Mouse (Mus musculus): Measurements from ENCODE around the gene Ppp1cb.
"Not testable (repeated sequence)": the region's sequence is repeated elsewhere in the genome, so short reads cannot be mapped to it uniquely, and the experiment has no call there.

The Ppp1cb gene

DNA sequence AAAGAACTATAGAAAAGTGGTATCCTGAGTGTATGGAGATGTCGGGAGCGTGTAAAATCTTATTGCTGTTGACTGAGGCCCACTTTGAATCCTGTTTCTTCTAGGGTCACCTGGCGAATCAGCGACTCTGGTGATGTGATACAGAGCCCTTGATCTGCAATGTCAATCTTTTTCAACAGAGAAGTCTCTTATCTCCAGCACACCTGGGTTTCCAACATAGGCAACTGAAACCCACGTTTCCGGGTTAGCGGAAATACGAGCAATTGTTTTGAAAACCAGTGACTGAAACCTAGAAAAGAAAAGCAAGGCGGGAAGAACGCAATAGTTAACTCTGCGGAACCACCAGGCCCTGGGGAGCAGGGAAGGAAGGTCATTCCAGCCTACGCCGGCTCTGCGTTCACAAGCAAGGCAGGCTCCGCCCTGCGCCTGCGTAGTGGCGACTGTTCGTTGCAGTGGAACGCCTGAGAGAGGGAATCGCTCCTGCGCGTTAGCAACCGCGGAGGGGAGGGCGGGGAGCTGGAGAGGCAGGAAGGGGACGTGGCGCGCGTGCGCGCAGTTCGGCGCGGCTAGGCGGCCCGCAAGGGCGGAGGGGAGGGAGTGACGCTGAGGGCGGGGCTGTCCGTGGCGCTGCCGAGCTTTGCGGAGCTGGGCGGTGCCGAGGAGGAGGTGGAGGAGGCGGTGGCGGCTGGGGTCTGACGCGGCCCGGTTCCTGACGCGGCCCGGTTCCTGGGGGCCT, at the start of gene Ppp1cb:
Gene Ppp1cb (plus strand): TSS at position 436 of the 736 bp plus-strand sequence.
- peak; percentile 99 for DNase-seq (ENCODE audit: extremely low spot score)

DNA sequence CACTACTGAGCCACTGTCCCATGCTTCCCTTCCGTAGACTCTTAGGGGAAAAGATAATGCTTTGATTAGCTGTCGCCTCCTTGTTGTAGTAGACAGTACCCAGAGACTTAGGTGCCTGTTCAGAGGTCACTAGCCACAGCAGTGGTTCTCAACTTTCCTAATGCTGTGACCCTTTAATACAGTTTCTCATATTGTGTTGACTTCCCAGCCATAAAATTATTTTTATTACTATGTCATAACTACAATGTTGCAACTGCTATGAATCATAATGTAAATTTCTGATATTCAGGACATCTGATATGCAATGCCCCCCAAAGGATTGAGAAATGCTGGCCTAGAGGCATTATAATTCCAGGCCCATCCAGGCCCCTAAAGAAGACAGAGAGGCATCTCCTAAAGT, 48.9 kb upstream of the Ppp1cb start:
- no peak for DNase-seq (ENCODE audit: extremely low spot score)

DNA sequence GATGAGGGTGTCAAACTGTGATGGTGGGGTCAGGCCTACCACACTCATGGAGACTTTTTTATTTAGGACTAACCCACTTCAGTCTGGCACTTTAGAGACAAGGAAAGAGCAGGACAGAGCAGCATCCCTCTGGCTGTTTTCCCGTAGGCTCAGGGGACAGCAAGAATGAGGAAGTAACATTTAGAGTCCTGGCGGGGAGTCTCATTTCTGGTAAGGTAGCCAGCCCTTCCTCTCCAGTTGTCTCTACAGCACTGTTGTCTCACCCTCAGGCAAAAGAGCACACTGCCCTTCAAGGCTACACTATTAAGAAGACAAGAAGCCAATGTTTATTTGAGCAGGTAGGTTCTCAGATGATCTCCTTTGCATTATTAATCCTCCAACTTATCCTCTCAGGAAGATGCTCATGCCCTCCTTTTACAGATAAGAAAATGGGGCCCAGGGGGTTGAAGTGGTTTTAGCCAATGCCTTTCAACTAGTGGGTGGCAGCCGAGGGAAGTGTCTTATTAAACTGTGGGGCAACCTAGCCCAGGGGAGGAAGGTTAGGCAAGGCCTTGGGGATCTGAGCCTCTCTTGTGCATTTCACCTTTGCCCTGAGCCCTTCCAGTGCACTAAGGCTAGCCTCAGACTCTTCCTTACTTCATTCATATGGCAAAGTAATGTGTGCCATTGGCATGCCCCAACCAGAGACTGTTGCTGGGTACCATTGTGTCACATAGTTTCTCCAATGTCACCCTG, 47.5 kb upstream of the Ppp1cb start:
- no peak for DNase-seq (ENCODE audit: extremely low spot score)

DNA sequence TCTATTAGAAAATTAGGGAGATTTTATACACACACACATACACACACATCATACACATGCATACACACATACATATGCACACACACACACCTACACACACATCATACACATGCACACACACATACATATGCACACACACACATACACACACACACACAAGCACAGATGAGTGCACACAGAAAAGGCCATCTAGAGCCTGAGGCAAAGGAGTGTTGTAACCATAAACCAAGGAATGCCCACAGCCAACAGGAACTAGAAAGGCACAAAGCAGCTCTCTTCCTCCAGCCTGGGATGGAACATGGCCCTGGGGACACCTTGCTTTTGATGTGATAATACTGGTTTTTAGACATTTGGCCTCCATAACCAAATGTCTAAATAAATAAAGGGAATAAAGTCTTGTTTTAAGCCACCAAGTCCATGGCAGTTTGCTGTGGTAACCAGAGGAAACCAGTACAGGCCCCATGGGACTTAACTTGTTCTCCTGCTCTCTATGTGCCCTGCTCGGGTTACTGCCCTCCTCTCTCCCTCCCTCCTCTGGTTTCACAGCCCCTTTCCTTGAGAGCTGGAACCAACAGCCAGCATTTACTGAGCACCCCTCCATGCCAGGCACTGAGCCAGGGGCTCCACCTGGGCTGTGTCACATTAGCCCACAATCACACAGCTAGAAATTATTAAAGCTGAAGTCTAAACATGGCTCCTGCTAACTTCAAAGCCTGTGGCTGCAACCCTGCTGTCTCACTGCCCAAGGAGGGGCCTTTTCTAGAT, 46.3 kb upstream of the Ppp1cb start:
- no peak for DNase-seq (ENCODE audit: extremely low spot score)

DNA sequence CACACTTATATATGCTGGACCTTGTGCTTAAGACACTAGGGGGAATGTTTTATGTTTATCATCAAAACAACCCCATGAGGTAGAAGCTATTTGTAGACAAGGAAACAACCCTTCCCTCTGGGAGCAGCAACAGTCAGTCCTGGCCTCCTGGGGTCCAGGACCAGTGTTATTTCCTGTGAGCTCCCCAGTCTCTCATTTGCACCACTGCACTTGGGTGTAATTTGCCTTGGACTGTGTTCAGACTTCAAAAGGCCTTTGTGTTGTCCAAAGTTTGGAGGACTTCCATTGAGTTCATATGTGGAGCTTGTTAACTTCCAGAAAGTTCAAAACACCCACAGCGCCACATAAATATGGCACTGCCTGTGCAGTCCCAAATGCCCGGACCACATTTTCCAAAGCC, 45.6 kb upstream of the Ppp1cb start:
- no peak for DNase-seq (ENCODE audit: extremely low spot score)

DNA sequence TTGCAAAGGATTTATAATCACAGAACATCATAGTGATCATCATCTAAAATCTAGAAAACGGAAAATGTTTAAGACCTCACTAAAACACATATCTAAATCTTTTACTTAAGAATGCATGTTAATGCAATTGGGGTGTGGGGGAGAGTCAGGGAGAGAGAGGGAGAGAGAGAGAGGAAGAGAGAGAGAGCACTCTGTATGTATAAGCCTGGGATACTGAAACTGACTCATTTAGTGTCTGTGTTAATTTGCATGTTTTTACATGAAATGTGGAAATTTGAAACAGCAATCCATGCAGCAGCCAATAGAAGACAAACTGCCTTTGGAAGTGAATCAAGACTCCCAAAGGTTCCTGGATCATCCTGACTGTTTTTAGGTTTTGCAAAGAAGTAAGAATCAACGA, 45.1 kb upstream of the Ppp1cb start:
- DNase-seq (ENCODE audit: extremely low spot score) = no peak

DNA sequence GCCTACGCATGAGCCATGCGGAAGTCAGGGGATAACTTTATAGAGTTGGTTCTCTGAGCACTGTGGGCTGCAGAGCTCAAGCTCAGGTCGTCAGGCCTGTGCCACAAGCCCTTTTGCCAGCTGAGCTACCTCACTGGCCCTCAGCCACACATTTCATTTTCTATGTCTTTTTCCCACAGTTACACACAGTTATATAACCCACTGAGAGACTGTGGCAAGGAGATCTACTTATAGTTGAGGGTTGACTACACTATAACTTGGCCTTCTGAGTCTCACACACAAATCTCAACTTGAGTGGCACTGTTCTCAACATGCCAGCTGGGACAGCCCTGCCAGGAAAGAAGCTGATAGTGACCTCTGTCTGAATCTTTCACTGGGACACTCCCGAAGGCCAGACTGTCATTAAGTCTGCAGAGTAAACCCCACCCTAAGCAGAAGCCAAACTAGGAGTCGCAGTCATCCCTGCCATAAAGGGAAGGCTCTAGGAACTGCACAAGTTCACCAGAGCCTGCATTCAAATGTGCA, 44.1 kb upstream of the Ppp1cb start:
- no peak for DNase-seq (ENCODE audit: extremely low spot score)

DNA sequence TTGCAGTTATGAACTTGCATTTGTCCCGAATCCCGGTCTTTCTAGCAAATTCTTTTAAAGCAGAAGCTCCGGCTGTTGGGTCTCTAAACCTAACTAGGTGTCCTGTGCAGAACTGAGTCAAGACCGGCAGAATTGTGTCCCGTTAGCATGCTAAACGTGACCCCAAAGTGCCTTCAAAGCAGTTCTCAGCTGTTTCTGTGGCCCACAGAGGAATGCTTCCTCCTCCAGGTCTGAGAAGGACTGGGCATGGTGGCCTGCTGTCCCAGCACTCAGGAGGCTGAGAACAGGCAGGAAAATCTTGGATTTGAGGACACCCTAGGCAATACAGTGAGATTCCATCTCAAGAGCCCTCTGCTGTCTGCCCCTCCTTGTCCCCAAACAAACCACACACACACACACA, 43.1 kb upstream of the Ppp1cb start:
- no peak for DNase-seq (ENCODE audit: extremely low spot score)

DNA sequence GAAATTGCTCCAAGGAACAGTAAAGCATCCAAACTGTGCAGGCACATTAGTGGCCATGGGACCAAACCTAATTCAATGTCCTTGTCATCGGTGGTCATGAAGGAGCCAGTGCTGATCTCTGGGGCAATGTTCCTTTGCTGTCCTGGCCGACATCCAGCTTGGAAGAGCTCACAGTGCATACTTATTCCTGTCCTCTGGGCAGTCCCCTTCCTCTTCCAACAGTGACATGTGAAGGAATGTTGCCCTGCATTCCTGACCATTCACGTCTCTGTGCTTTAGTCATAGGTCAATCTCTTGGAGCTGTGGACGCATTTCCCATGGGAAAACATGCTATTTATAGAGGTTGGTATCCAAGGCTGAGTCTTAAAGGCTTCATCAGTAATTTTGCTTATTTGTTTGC, 41.8 kb upstream of the Ppp1cb start:
- no peak for DNase-seq (ENCODE audit: extremely low spot score)

DNA sequence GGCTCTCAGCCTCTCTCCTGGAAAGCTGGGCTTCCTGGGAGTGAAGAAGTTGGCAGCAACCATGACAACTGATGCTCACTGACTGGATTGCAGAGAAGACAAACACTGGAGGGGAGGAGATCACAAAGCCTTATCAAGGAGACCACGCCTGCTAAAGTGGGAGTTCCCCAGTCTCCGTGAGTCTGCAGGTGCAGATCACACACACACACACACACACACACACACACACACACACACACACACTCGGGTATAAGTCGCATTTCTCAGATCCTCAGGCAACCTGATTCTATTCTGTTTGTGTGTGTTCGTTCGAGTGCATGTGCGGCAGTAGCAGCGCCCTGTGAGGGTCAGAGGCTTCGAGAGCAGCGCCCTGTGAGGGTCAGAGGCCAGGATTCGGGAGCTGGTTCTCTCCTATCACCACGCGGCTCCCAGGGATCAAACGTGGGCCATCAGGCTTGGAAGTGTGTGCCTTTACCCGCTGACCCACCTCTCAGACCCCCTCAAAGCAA, 36.5 kb upstream of the Ppp1cb start:
- DNase-seq (ENCODE audit: extremely low spot score) = peak; percentile 56

DNA sequence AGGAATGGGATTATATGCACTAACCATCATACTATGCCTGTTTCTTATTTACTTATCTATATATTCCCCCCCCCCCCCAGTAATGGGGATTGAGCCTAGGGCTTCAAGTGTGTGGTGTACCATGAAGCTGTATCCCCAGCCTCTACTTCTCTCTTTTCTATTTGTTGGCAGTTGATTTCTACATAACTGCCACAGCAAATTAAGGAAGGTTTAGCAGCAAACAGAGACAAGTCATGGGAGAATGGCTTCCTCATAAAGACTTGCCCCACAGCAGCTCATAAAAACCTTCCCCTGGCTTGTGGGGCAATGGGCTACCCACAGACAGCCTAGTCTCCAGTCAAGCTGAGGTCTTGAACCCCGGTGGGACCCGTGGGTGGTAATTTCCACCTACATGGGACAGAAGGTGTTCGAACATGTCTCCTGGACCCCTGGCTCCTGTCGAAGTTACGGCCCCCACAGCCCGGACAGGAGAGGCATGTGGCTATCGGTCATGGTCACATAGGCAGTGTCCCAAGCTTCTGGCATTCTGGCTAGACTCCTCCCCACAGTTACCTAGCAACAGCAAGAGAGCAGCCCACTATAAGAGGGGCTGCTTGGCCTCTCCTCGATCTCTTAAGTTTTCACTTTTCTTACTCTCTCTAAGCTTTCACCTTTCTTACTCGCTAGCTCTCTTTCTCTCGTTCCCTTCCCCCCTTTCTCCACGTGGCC, 35.1 kb upstream of the Ppp1cb start:
- DNase-seq (ENCODE audit: extremely low spot score) = no peak

DNA sequence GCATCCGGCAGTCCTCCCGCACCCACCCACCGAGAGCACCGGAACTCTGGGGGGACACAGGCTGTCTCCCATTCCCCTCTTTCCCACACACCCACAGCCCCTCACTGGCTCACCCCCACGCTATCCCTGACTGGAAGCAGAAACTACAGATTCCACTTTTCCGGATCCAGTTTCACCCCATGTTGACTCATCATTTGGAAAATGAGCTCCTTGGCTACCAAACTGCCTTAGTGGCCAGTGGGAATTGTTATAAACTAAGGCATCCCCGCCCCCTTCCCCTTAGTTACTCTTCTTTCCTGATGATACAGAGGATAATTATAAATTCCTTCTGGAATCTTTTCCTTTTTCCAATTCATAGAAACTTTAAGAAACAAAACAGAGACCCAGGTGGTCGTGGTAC, 34.2 kb upstream of the Ppp1cb start:
- no peak for DNase-seq (ENCODE audit: extremely low spot score)

DNA sequence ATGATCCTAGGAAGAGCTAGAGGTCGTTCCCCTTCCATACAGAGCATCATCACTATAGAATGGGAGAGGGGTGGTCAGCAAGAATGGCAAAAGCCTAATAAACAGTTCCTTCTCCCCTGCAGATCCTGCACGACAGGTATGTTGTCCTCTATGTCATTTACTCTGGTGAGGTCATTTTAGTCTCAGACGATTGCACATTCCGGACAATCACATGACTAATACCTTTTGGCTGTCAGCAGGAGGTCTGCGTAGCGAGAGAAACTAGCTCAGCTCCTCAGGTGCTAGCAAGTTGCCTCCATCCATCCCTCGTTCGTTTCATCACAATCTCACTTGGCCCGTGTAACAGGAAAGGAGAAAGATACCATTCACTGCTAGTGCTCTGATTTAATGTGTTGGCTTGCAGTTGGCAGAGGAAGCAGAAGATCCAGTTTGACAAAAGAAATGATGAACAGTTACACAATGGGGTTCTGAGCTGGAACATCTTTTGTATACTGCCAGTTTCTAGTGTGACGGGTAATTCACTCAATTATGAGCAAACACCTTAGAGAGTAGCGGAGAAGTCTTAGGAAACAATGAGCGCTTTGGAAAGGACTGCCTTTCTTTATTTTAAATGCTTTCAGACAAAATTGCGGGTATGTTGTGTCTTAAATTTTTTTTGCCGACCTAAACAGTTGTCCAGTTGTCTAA, 33.0 kb upstream of the Ppp1cb start:
- no peak for DNase-seq (ENCODE audit: extremely low spot score)

DNA sequence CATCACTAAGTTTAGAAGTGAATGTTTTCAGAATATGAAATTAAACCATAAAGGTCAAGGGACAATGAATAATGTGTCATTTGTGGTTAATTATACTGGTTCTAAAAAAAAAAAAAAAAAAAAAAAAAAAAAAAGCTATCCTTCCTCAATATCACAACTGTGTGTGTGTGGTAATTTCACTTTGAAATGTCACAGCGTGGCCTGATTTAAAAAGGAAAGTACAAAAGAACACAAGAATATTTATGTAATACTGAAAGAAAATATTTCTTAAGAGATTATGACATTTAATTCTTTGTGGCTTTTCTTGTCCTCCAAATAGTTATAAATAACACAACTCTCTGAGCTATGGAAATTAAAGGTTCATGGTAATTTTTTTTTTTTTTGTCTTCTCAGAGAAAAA, 28.2 kb upstream of the Ppp1cb start:
- DNase-seq (ENCODE audit: extremely low spot score) = no peak

DNA sequence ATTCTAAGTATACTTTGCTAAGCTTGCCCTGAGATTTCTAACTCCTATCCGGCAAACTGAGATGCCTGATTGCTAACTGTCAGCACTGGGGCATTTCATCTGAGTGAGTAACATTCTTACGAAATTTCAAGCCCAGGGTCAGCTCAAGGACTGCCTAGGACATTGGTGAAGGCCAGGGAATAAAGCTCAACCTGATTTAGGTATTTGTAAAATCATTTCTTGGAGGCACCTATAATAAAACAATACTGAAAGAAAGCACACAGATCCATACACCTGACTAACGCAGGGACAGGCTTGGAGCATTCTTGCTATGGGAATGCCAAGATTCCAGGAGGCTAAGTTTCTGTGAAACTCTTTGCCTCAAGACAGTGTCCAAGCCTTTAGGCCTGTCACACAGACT, 24.3 kb upstream of the Ppp1cb start:
- not testable (repeated sequence) for DNase-seq (ENCODE audit: extremely low spot score)

DNA sequence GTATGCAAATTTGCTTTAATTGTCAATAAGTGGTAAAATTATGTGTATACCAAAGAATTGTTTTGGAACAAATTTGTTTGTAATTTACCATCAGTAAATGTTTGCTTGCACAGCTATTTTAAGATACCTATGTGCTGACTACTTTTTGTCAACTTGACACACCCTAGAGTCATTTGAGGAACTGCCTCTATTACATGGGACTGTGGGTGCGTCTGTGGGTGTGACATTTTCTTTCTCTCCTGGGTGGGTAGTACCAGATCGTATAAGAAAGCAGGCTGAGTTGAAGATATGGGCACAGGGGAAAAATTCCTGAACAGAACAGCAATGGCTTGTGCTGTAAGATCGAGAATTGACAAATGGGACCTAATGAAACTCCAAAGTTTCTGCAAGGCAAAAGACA, 23.0 kb upstream of the Ppp1cb start:
- DNase-seq (ENCODE audit: extremely low spot score) = no peak

DNA sequence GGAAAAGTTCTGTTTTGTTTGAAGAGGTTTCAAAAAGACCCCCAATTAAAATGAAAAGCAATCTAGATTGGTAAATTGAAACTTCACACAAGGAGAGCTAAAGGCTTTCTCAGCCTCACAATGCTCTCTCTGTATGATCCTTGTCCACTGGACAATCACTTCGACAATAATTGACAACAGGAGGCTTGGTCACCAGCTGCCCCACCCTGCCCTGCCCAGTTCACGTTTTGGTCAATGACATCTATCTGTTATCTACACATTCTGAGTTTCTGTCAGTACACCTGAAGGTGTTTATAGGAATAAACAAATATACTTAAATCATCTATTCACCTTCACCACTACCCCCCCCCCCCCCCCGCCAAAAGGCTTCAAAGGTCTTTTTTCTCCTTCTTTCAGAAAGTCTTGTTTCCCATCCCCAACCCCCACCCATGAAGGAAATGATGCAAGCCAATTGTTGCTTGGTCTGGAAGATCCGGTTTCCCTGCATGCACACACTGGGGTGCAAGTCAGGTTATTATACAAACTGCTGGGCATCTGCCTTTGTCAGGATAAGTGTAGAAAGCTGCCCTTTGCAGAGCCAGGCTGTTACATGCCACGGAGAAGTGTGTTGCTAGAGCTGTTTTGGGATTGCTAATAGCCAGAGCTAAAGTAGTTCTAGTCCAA, 20.6 kb upstream of the Ppp1cb start:
- DNase-seq (ENCODE audit: extremely low spot score) = no peak

DNA sequence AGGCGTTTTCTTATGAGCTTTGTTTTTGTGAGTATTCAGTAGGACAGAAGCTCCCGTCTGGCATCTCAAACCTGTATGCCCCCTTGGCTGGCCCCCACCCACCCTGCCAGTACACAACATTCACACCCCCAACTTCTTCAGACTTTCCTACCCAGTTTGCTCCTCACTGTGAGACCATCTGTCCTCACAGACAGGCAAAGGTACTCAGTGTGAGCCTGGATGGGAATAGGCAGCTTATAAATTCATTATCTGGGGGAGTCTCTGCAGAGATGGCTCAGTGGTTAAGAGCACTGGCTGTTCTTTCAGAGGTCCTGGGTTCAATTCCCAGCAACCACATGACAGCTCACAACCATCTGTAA, 20.1 kb upstream of the Ppp1cb start:
- DNase-seq (ENCODE audit: extremely low spot score) = no peak

DNA sequence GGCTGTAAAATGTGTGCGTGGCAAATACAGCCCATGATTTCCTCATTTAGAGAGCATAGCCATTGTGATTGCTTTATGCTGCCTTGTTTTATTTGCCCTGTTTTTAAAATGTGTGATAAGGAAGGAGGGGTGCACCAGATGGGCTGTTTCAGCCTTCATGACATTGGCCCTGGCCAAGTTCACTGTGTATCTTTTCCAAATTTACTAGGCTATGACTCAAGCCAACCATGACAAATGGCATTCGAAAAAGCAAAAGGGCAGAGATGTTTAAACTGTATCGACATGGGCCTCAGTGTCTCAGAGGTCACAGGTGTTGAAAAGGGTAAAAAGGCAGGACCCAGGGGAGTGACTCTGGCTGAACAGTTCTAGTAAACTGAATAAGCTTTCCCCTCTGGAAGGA, 17.3 kb upstream of the Ppp1cb start:
- DNase-seq (ENCODE audit: extremely low spot score) = no peak

DNA sequence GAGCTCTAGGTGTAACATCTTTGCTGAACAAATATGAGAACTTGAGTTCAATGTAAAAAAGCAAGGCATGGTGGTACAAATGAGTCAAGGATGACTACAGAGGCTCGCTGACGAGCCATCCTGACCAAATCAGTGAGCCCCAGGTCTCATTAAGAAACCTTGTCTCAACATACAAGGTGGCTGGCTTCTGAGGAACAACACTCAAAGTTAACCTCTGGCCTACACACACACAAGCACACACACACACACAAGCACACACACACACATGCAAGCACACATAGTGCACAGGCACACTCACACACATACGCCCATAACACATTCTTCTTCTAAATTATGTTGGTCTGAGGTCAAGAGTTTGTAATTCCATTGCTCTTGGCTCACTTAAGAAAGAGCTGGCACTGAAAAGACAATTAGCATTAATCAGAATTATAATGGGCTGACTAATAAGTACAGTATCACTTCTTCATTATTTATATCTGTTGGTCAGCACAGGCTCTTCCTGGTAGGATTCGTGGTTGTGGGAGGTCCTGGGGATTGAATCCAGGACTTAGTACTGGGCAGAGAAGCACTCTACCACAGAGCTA, 16.6 kb upstream of the Ppp1cb start:
- no peak for DNase-seq (ENCODE audit: extremely low spot score)
